Comparison of ENCODE assay signal across 13 mouse cellular contexts in the genomic region with DNA sequence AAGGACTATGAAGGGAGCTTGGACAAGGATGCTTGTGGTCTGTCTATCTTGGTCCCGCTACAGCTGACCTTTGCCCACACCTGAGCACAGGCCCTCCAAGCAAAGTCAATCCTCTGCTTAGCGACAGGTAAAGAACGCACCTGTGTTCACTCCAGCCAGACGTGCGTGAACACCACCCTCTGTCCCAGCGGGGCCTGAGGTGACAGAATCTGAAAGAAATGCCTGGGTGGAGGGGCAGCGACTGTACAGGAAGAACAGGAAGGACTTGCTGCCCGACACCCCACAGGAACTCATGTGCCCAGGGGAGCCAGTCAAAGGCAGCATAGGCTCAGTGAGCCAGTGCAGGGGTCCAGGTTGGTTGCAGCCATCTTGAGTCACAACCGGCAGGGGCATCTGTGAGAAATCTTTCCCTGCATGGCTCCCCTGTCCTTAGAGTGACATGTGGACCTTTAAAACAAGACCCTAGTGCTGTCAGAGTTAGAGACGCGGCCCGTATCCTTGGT. TPM values are rescaled to one million over a fixed set of nuclear protein-coding genes. Genes with fewer than 3 reads are reported as not detected.
DNase-seq lines count a peak whose midpoint lies in the region; TF ChIP-seq lines count a peak whose summit lies in the region.
"Had no signal": no experiment of that assay in that cellular context is flagged by ENCODE, and none has a peak within 500 bp of the region (broad histone marks: within the 10 kb centered on the region; RNA-seq: fewer than 3 reads in every experiment).

No protein-coding gene starts in this region.

- H3K36me3 ChIP-seq in myocyte (ENCODE audit: control insufficient read depth, insufficient read depth): no peaks in the 10 kb centered on the region
- H3K36me3 ChIP-seq: limb, embryonic 12.5 days had no signal

- no peak overlapping the region for H3K4me3 ChIP-seq in left cerebral cortex, adult 2 months
- H3K4me3 ChIP-seq in embryonic fibroblast, embryonic 13.5 days (ENCODE audit: insufficient read depth, low read length): no peak overlapping the region
- H3K4me3 ChIP-seq in myocyte: no peak overlapping the region
- H3K4me3 ChIP-seq: limb, embryonic 12.5 days had no signal

- peak overlapping the region; percentile 80 for H3K27ac ChIP-seq in left cerebral cortex, adult 2 months
- peak overlapping the region; percentile 27; the same call in 1 of the 2 replicates for H3K27ac ChIP-seq in embryonic fibroblast, embryonic 13.5 days (ENCODE audit: insufficient read depth, low read length)

- TF ChIP-seq POLR2A in embryonic fibroblast, embryonic 13.5 days (IDR thresholded peaks at IDR 0.05; ENCODE audit: low read depth, low read length): no peak
- no peak for TF ChIP-seq POLR2A in myocyte (IDR thresholded peaks at IDR 0.05; ENCODE audit: insufficient read length, low read depth)

- peak; percentile 95 for DNase-seq in heart, adult 11 months
- DNase-seq in heart, postnatal 4 days: no peak
- DNase-seq in left cerebral cortex, adult 2 months (ENCODE audit: extremely low spot score in 1 of 2, low spot score in 2 of 2): no peak
- no peak for DNase-seq in left cerebral cortex, adult 8-10 months (ENCODE audit: low spot score in 2 of 2)
- no peak for DNase-seq in gastrocnemius, postnatal 25 days
- no peak for DNase-seq in lung, postnatal 4 days

- no peak for TF ChIP-seq CTCF in left cerebral cortex, adult 2 months (IDR thresholded peaks at IDR 0.05)
- no peak for TF ChIP-seq CTCF in embryonic fibroblast, embryonic 13.5 days (IDR thresholded peaks at IDR 0.05; ENCODE audit: borderline replicate concordance, insufficient read depth, low read length)

- no peaks in the 10 kb centered on the region for H3K27me3 ChIP-seq in myocyte (ENCODE audit: control insufficient read depth, insufficient read depth, insufficient read length)
- H3K27me3 ChIP-seq: limb, embryonic 12.5 days had no signal

- H3K4me2 ChIP-seq in myocyte (ENCODE audit: low read depth): peak overlapping the region; percentile 51

- H3ac ChIP-seq in myocyte (ENCODE audit: control insufficient read depth, insufficient read length): no peak overlapping the region

- H3K79me2 ChIP-seq in myocyte (ENCODE audit: control insufficient read depth, insufficient read depth): no peaks in the 10 kb centered on the region

- H3K4me1 ChIP-seq in embryonic fibroblast, embryonic 13.5 days (ENCODE audit: control insufficient read depth, insufficient read depth, low read length): peaks cover 6% of the 10 kb centered on the region

- intact Hi-C loops in left cerebral cortex, adult 2 months (cut with DNase I): loop anchor here (2.0 to 5.0 kb wide), 3 partner anchors 26 to 387 kb away; no protein-coding TSS in a partner anchor

TF ChIP-seq in myocyte, 11 proteins besides CTCF, POLR2A, EP300 and RAD21:
- no peak for TF ChIP-seq SRF (IDR thresholded peaks at IDR 0.05; ENCODE audit: control insufficient read depth, insufficient read length, low read depth)
- no peak for TF ChIP-seq REST (IDR thresholded peaks at IDR 0.05; ENCODE audit: insufficient read depth, insufficient read length)

RNA-seq across cellular contexts. Expression of a gene that starts 30.0 kb away (rescaled TPM):
- total RNA-seq in heart, postnatal 4 days (2021): under 1 TPM in 1 of 2 experiments, not detected in 1; 0.12 TPM
- under 1 TPM; 0.30 to 0.32 TPM for total RNA-seq in left cerebral cortex, adult 2 months (2021)
- total RNA-seq in left cerebral cortex, adult 8-10 months (2022): under 1 TPM; 0.18 to 0.48 (median 0.29) TPM
- polyA plus RNA-seq in embryonic fibroblast, embryonic 13.5 days (2011; ENCODE audit: insufficient read length, low read depth, missing spikeins): 0.76 and 1.3 TPM in 2 replicates
- 0.18 TPM for polyA plus RNA-seq in myocyte (2012; fragmentation: generic; extraction: Trizol)
- total RNA-seq in gastrocnemius, postnatal 25 days (2021): under 1 TPM; 0.31 to 0.46 TPM
- total RNA-seq: CH12.LX; hematopoietic stem cell, adult 5-6 weeks had no signal
- polyA plus RNA-seq: activated CD4-positive, CD25-positive, alpha-beta regulatory T cell, adult 4 months; forebrain, embryonic 11.5 days; limb, embryonic 12.5 days had no signal

RNA-seq across cellular contexts. Expression of a gene that starts 42.1 kb away (rescaled TPM):
- total RNA-seq in heart, postnatal 4 days (2021): under 1 TPM; 0.21 to 0.23 TPM
- not detected for total RNA-seq in left cerebral cortex, adult 2 months (2021)
- total RNA-seq in left cerebral cortex, adult 8-10 months (2022): under 1 TPM in 2 of 4 experiments, not detected in 2; 0.26 to 0.71 TPM
- 3.9 and 5.5 TPM in 2 replicates for polyA plus RNA-seq in embryonic fibroblast, embryonic 13.5 days (2011; ENCODE audit: insufficient read length, low read depth, missing spikeins)
- polyA plus RNA-seq in myocyte (2012; fragmentation: generic; extraction: Trizol): 16.3 TPM
- total RNA-seq in gastrocnemius, postnatal 25 days (2021): not detected
- total RNA-seq: CH12.LX; hematopoietic stem cell, adult 5-6 weeks had no signal
- polyA plus RNA-seq: forebrain, embryonic 11.5 days; limb, embryonic 12.5 days had no signal
